Mouse (Mus musculus): Measurements from ENCODE around the gene Spaca9.

DNA sequence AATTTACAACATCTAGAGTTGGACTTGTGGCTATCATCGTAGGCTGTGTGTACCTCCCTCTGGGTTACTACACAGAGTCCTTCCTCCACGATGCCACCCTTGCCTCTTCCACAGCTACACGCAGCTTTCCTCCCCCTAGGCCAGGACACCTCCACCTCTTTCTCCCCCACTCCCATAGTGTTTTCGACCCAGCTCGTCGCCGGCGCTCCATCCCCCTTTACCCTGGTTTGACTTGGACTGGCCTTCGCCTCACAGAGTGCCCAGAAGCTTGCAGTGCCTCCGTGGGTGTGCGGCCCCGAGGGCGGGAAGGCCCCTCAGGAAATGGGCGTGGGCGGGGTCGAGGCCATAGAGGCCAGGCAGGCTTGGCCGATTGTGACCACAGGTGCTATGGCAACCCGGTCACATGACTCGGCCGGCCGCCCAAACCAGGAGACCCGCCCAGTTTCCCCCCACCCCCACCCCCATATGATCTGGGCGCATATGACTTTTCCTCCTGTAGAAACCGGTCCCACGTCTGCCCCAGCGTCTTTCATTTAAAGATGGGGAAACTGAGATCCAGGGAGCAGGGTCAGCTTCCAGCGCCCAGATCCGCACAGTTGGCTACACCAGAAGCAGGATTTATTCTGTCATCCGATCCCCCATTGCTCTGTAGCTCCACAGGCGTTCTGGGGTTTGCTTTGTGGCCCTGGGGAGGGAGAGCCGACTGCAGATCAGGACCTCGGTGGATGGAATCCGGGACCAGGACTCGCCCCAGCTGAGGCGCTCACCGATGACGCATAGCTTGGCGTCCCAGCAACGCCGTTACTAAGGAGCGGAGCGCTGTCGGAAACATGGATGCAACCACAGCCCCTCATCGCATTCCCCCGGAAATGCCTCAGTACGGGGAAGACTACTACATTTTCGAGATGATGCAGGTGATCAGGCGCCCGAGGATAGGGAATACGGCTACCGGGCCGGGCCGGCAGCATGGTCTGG lies at the start of gene Spaca9, which contains the start of gene Ak8:
- TF ChIP-seq EP300 (IDR thresholded peaks at IDR 0.05; ENCODE audit: low read depth) (no peak), CTCF (IDR thresholded peaks at IDR 0.05; ENCODE audit: low read depth) (no peak)

Measured in heart, postnatal 0 days (tissue).